Mouse (Mus musculus): Measurements from ENCODE around the gene Acer3. TPM values are rescaled to one million over a fixed set of nuclear protein-coding genes. Genes with fewer than 3 reads are reported as not detected.

The Acer3 gene
- polyA plus RNA-seq, 1 experiment from 2014 or later: 18.9 TPM

DNA sequence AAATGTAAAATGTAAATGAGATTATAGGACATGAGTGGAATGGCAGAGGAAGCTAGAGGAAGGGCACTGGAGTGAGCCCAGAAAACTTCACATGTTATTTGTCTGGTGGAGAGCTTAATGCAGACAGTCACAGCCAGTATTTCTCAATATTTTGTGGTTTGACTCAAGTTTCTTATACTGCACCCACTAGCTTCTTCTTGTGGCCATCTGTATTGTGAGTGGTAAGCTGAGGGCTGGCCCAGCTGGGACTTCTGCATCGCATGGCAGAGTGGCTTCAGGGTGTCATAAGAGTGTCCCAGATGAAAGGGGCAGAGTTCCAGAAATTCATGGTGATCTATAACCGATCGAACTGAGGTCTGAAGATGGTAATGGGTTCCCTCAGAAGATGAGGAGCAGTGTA is 120.6 kb downstream of the Acer3 start:
- H3K4me3 ChIP-seq (replicated peaks; ENCODE audit: low read depth, low read length): no peak overlapping the region
- H3K4me2 ChIP-seq (ENCODE audit: low read length): no peak overlapping the region
- H3K9me3 ChIP-seq (ENCODE audit: control insufficient read depth, low read length): no peaks in the 10 kb centered on the region
- ATAC-seq (ENCODE audit: low FRiP score, low TSS enrichment): no peak
- DNase-seq: no peak
- no peak overlapping the region for H3K9ac ChIP-seq (replicated peaks; ENCODE audit: low read length)
- H3K4me1 ChIP-seq (ENCODE audit: control insufficient read depth, insufficient read depth, low read length): no peaks in the 10 kb centered on the region
- H3K27ac ChIP-seq (replicated peaks; ENCODE audit: low read depth, low read length): no peak overlapping the region
- H3K27me3 ChIP-seq (ENCODE audit: control insufficient read depth, insufficient read depth, low read length): peaks cover 12% of the 10 kb centered on the region
- 94% methylated on average over 3 of the region's 3 CpGs for WGBS
- H3K36me3 ChIP-seq (ENCODE audit: control insufficient read depth, insufficient read depth, low read length): no peaks in the 10 kb centered on the region

DNA sequence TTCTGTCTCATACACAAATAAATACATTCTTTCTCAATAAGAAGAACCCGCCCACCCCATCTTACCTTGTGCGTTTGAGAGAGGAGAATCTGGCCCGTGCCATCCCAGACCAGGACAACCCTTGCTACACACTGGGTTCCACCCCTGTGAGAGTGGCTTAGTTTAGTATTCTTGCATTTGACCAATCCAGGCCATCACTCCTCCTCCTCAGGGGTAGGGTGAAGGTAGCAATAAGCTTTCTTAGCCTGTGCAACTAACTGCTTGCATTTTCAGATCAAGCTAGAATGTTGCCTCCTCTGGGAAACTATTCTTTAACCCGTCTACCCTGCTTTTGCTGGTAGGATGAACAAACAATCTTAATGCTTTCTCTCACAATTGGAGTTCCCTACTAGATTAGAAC is 121.6 kb downstream of the Acer3 start, which contains the start of gene B3gnt6:
TSS of gene B3gnt6 (minus strand) at position 101 of the 400 bp plus-strand sequence.
- H3K27ac ChIP-seq (replicated peaks; ENCODE audit: low read depth, low read length): no peak within 1 kb of the TSS
- ATAC-seq (ENCODE audit: low FRiP score, low TSS enrichment) (no peak), DNase-seq (no peak)
- H3K27me3 ChIP-seq (ENCODE audit: control insufficient read depth, insufficient read depth, low read length): peaks cover 22% of the 10 kb centered on the region
- no peak within 1 kb of the TSS for H3K4me2 ChIP-seq (ENCODE audit: low read length)
- H3K4me1 ChIP-seq (ENCODE audit: control insufficient read depth, insufficient read depth, low read length): peaks cover under 1% of the 10 kb centered on the region; the same call in 1 of the 2 replicates
- H3K36me3 ChIP-seq (ENCODE audit: control insufficient read depth, insufficient read depth, low read length): no peaks in the 10 kb centered on the region
- 91% methylated on average over 4 of the region's 4 CpGs for WGBS
- H3K9me3 ChIP-seq (ENCODE audit: control insufficient read depth, low read length): no peaks in the 10 kb centered on the region
- H3K9ac ChIP-seq (replicated peaks; ENCODE audit: low read length): no peak within 1 kb of the TSS
- no peak within 1 kb of the TSS for H3K4me3 ChIP-seq (replicated peaks; ENCODE audit: low read depth, low read length)

DNA sequence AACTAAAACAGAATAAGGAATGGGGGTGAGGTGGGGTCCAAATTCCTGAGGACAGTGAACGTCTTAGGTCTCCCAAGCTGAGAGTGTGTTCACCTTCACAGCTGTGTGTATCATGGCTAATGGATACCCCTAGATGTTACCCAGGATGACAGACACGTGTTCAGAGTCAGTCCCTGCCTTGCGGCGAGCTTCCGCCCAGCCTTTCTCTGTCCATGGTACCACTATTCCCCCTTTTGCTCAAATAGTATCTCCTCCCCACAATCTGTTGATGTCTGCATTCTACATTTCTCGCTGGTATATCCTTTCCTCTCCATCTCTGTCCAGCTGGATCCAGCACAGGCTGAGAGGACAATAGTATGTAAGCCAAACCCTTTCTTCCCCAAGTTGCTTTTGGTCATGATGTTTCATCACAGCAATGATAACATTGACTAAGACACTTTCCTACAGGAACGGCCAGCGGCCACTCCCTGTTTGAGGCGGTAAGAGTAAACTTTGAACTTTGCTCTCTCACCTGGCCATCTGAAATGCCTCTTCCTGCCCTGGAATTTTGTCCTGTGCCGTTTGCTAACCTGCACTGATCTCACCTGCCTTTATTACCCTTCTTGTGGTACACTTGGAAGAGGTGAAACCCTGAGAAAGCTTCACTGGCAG is 125.7 kb downstream of the Acer3 start:
- Histone ChIP-seq H3K9me3 (ENCODE audit: control insufficient read depth, low read length) (no peaks in the 10 kb centered on the region), H3K4me2 (ENCODE audit: low read length) (no peak overlapping the region), H3K36me3 (ENCODE audit: control insufficient read depth, insufficient read depth, low read length) (no peaks in the 10 kb centered on the region), H3K4me3 (replicated peaks; ENCODE audit: low read depth, low read length) (no peak overlapping the region), H3K27ac (replicated peaks; ENCODE audit: low read depth, low read length) (no peak overlapping the region), H3K4me1 (ENCODE audit: control insufficient read depth, insufficient read depth, low read length) (peaks cover 13% of the 10 kb centered on the region), H3K27me3 (ENCODE audit: control insufficient read depth, insufficient read depth, low read length) (peaks cover 56% of the 10 kb centered on the region), H3K9ac (replicated peaks; ENCODE audit: low read length) (no peak overlapping the region)
- 52% methylated on average over 10 of the region's 10 CpGs for WGBS
- DNase-seq (no peak), ATAC-seq (ENCODE audit: low FRiP score, low TSS enrichment) (no peak)

DNA sequence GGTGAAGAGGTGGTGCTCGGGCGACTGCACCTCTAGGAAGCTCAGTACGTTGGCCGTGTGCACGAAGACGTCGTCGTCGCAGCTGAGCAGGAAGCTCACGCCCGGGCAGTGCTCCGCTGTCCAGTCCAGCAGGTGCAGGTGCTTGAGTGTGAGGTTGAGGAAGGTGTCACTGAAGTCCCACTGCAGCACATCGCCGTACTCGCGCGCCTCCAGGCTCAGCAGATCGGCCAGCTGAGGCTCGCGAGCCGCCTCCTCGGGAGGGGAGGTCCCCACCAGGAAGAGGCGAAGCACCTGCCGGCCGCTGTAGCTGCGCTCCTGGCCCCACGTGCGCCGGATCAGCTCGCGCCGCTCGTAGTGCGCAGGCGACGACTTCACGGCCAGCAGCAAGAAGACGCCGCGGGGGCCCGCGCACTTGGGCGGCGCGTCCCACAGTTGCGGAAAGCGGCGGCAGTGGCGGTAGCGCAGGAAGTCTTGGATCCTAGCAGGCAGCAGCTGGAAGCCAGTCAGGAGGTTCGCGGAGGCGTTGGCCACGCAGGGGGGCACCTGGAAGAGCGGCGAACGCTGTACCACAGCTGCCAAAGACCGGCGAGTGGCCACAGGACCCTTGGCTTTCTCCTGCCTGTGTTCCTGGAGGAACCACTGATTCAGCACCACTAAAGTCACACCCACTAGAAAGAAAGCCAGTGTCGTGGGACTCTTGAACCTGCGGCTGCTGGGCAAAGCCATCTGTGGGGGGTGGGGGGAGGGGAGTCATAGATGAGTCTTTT is 126.8 kb downstream of the Acer3 start:
- peak overlapping the region; percentile 44 for H3K4me3 ChIP-seq (replicated peaks; ENCODE audit: low read depth, low read length)
- no peaks in the 10 kb centered on the region for H3K9me3 ChIP-seq (ENCODE audit: control insufficient read depth, low read length)
- WGBS: 1% methylated on average over 61 of the region's 61 CpGs
- H3K4me2 ChIP-seq (ENCODE audit: low read length): peak overlapping the region; percentile 96
- H3K27ac ChIP-seq (replicated peaks; ENCODE audit: low read depth, low read length): no peak overlapping the region
- H3K27me3 ChIP-seq (ENCODE audit: control insufficient read depth, insufficient read depth, low read length): peaks cover 59% of the 10 kb centered on the region
- H3K36me3 ChIP-seq (ENCODE audit: control insufficient read depth, insufficient read depth, low read length): no peaks in the 10 kb centered on the region
- peak; percentile 38; the same call in 1 of the 2 replicates for ATAC-seq (ENCODE audit: low FRiP score, low TSS enrichment)
- peak overlapping the region; percentile 50 for H3K9ac ChIP-seq (replicated peaks; ENCODE audit: low read length)
- peaks cover 13% of the 10 kb centered on the region for H3K4me1 ChIP-seq (ENCODE audit: control insufficient read depth, insufficient read depth, low read length)
- peak; percentile 75 for DNase-seq

DNA sequence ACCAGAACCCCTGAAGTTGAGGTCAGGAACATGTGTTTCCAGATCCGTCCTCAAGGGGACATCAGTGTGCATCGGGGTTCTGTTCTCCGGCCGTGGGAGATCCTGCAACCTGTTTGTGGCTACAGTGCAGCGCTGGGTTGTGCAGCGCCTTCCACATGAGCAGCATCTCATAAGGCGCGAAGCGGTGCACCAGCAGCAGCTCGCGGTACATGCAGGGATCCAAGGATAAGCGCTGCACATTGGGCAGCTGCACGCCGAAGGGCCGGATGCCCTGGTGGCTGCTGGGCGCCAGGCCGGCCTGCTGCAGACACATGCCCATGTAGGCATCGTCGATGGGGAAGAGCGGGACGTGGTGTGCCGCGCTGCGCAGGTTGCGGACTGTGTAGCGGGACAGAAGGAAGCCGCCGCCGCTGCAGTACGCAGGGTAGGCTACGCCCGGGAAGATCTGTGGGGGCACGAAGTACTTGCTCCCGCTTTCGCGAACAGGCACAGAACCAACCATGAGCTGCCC is 127.4 kb downstream of the Acer3 start:
- Histone ChIP-seq H3K27me3 (ENCODE audit: control insufficient read depth, insufficient read depth, low read length) (peaks cover 64% of the 10 kb centered on the region), H3K4me2 (ENCODE audit: low read length) (peak overlapping the region; percentile 96), H3K9ac (replicated peaks; ENCODE audit: low read length) (peak overlapping the region; percentile 50), H3K4me3 (replicated peaks; ENCODE audit: low read depth, low read length) (peak overlapping the region; percentile 44), H3K9me3 (ENCODE audit: control insufficient read depth, low read length) (no peaks in the 10 kb centered on the region), H3K27ac (replicated peaks; ENCODE audit: low read depth, low read length) (no peak overlapping the region), H3K36me3 (ENCODE audit: control insufficient read depth, insufficient read depth, low read length) (no peaks in the 10 kb centered on the region), H3K4me1 (ENCODE audit: control insufficient read depth, insufficient read depth, low read length) (peaks cover 13% of the 10 kb centered on the region)
- ATAC-seq (ENCODE audit: low FRiP score, low TSS enrichment) (peak; percentile 62), DNase-seq (peak; percentile 71)
- WGBS: 2% methylated on average over 36 of the region's 36 CpGs

DNA sequence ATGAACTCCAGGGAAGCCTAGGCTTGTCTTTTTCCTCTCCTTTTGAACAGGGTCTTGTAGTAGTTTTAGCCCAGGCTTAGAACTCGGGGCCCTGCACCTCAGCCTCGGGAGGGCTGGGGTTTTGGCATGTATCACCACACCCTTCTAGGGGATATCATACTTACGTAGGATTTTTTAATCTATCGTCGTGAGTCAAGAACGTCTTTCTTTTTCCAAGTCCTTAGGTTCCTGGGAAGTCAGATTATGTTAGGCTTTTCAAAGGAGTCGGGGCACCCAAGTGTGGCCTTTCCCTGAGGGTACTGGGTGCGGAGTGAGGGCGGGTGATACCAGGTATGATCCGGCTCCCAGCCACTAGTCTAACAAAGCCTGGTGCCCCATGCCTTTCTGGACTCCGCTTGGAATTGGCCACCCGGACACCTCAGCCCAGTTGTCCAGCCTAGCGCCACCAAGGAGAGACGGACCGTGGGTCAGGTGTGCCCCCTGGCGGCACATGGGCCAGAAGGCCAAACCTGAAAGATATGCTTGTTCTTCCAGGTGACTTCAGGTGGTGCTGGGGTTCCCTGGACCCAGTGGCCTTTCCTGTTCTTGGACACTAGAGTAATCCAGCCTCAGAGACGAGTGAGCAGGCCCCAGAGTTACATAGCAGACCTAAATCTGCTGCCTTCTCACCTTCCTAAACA is 129.3 kb downstream of the Acer3 start:
- Histone ChIP-seq H3K4me2 (ENCODE audit: low read length) (no peak overlapping the region), H3K9ac (replicated peaks; ENCODE audit: low read length) (no peak overlapping the region), H3K27ac (replicated peaks; ENCODE audit: low read depth, low read length) (no peak overlapping the region), H3K27me3 (ENCODE audit: control insufficient read depth, insufficient read depth, low read length) (peaks cover 64% of the 10 kb centered on the region), H3K36me3 (ENCODE audit: control insufficient read depth, insufficient read depth, low read length) (no peaks in the 10 kb centered on the region), H3K4me3 (replicated peaks; ENCODE audit: low read depth, low read length) (no peak overlapping the region), H3K4me1 (ENCODE audit: control insufficient read depth, insufficient read depth, low read length) (peaks cover 17% of the 10 kb centered on the region), H3K9me3 (ENCODE audit: control insufficient read depth, low read length) (no peaks in the 10 kb centered on the region)
- DNase-seq: peak; percentile 25
- ATAC-seq (ENCODE audit: low FRiP score, low TSS enrichment): no peak
- 68% methylated on average over 17 of the region's 17 CpGs for WGBS

DNA sequence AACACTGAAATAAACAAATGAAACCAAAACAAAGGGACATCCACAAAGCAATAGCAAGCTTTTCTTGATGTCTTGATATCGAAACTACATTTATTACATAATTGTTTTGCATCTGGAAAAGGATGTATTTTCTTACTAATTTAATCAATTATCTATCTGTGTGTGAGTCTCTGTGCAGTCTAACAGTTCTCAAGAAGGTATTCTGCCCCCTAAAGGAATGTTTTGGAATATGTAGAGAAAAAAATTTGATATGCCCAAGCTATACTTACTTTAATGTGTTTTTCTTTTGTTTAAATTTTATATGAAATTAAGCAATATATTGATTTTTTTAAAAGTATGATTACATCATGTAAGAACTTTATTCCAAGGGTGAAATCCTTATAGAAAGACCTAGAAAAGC is 130.4 kb downstream of the Acer3 start:
- no peak for ATAC-seq (ENCODE audit: low FRiP score, low TSS enrichment)
- 91% methylated on average over 1 of the region's 1 CpGs for WGBS
- no peak overlapping the region for H3K9ac ChIP-seq (replicated peaks; ENCODE audit: low read length)
- peaks cover 24% of the 10 kb centered on the region for H3K4me1 ChIP-seq (ENCODE audit: control insufficient read depth, insufficient read depth, low read length)
- no peak overlapping the region for H3K27ac ChIP-seq (replicated peaks; ENCODE audit: low read depth, low read length)
- peak; percentile 33 for DNase-seq
- no peaks in the 10 kb centered on the region for H3K9me3 ChIP-seq (ENCODE audit: control insufficient read depth, low read length)
- H3K4me3 ChIP-seq (replicated peaks; ENCODE audit: low read depth, low read length): no peak overlapping the region
- no peak overlapping the region for H3K4me2 ChIP-seq (ENCODE audit: low read length)
- no peaks in the 10 kb centered on the region for H3K36me3 ChIP-seq (ENCODE audit: control insufficient read depth, insufficient read depth, low read length)
- peaks cover 53% of the 10 kb centered on the region for H3K27me3 ChIP-seq (ENCODE audit: control insufficient read depth, insufficient read depth, low read length)

DNA sequence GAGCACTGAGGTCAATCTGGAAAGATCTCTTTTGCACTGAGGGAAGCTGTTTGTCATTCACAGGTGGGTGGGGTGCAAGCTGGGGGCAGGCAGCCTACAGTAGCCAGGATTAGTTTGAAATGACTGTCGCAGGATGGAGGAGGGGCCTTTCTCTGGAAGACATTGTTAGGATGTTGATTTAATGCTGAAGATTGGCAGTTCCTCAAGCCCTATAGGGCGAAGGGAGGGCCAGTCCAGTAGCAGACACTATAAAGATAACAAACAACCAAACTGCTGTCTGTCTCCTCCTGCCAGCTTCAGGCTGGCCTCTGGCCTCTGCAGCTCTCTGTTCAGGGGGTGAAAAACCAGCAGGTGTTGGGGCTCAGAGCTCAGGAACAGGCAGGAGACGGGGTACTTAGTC is 131.3 kb downstream of the Acer3 start:
- Histone ChIP-seq H3K27me3 (ENCODE audit: control insufficient read depth, insufficient read depth, low read length) (peaks cover 45% of the 10 kb centered on the region), H3K27ac (replicated peaks; ENCODE audit: low read depth, low read length) (no peak overlapping the region), H3K4me2 (ENCODE audit: low read length) (no peak overlapping the region), H3K36me3 (ENCODE audit: control insufficient read depth, insufficient read depth, low read length) (no peaks in the 10 kb centered on the region), H3K9ac (replicated peaks; ENCODE audit: low read length) (no peak overlapping the region), H3K4me1 (ENCODE audit: control insufficient read depth, insufficient read depth, low read length) (peaks cover 24% of the 10 kb centered on the region), H3K9me3 (ENCODE audit: control insufficient read depth, low read length) (no peaks in the 10 kb centered on the region), H3K4me3 (replicated peaks; ENCODE audit: low read depth, low read length) (no peak overlapping the region)
- DNase-seq: no peak
- WGBS: 56% methylated on average over 3 of the region's 3 CpGs
- ATAC-seq (ENCODE audit: low FRiP score, low TSS enrichment): no peak

Data from midbrain, embryonic 14.5 days (tissue).